Mouse (Mus musculus): Measurements from ENCODE around the gene Acot12. TPM values are rescaled to one million over a fixed set of nuclear protein-coding genes. Genes with fewer than 3 reads are reported as not detected.

Gene Acot12
- polyA plus RNA-seq, 1 experiment from 2014 or later: not detected

GRCm38 (mm10) chr13:91796916-91797315, 55.6 kb downstream of the Acot12 start:
- no peak overlapping the region for H3K9ac ChIP-seq (ENCODE audit: low read length)
- H3K36me3 ChIP-seq (ENCODE audit: control insufficient read depth, insufficient read depth, low read length): peaks cover 76% of the 10 kb centered on the region
- H3K27ac ChIP-seq (ENCODE audit: low read depth, low read length): no peak overlapping the region
- DNase-seq (ENCODE audit: low spot score): no peak
- WGBS: 94% methylated on average over 6 of the region's 6 CpGs
- H3K27me3 ChIP-seq (replicated peaks; ENCODE audit: control insufficient read depth, insufficient read depth, low read length): no peaks in the 10 kb centered on the region
- no peaks in the 10 kb centered on the region for H3K4me1 ChIP-seq (ENCODE audit: control insufficient read depth, insufficient read depth, low read length)
- H3K4me3 ChIP-seq (ENCODE audit: low read depth, low read length): no peak overlapping the region
- no peak overlapping the region for H3K4me2 ChIP-seq (ENCODE audit: low read length)
- ATAC-seq: no peak
- H3K9me3 ChIP-seq (replicated peaks; ENCODE audit: control insufficient read depth, low read length): no peaks in the 10 kb centered on the region

- no peak overlapping the region for H3K4me2 ChIP-seq (ENCODE audit: low read length)
- no peaks in the 10 kb centered on the region for H3K27me3 ChIP-seq (replicated peaks; ENCODE audit: control insufficient read depth, insufficient read depth, low read length)
- peaks cover 76% of the 10 kb centered on the region for H3K36me3 ChIP-seq (ENCODE audit: control insufficient read depth, insufficient read depth, low read length)
- no peak overlapping the region for H3K9ac ChIP-seq (ENCODE audit: low read length)
- DNase-seq (ENCODE audit: low spot score): no peak
- no peak overlapping the region for H3K27ac ChIP-seq (ENCODE audit: low read depth, low read length)
- 92% methylated on average over 10 of the region's 10 CpGs for WGBS
- no peaks in the 10 kb centered on the region for H3K9me3 ChIP-seq (replicated peaks; ENCODE audit: control insufficient read depth, low read length)
- H3K4me3 ChIP-seq (ENCODE audit: low read depth, low read length): no peak overlapping the region
- no peak for ATAC-seq
- no peaks in the 10 kb centered on the region for H3K4me1 ChIP-seq (ENCODE audit: control insufficient read depth, insufficient read depth, low read length)
Measured at GRCm38 (mm10) chr13:91797442-91797841, 56.1 kb downstream of the Acot12 start.

DNA sequence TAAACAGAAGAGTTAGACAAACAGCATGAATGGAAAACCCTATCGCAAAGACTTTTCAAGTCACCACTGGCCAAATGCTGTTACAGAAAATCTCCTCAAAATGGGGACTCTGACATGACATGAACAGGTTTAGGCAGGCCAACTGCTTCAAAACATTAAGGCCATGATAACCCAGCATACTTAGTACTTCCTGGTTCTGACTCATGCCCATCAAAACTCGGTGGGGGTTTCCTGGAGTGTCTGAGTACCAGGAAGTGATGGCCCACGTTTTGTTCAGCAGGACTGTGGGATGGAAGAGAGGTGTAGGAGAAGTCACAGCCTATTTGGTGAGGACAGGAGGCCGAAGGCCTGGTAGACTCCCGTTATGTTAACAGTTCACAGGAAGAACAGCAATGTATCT, 60.4 kb downstream of the Acot12 start:
- WGBS: 93% methylated on average over 5 of the region's 5 CpGs
- DNase-seq (ENCODE audit: low spot score): no peak
- H3K36me3 ChIP-seq (ENCODE audit: control insufficient read depth, insufficient read depth, low read length): peaks cover 67% of the 10 kb centered on the region

DNA sequence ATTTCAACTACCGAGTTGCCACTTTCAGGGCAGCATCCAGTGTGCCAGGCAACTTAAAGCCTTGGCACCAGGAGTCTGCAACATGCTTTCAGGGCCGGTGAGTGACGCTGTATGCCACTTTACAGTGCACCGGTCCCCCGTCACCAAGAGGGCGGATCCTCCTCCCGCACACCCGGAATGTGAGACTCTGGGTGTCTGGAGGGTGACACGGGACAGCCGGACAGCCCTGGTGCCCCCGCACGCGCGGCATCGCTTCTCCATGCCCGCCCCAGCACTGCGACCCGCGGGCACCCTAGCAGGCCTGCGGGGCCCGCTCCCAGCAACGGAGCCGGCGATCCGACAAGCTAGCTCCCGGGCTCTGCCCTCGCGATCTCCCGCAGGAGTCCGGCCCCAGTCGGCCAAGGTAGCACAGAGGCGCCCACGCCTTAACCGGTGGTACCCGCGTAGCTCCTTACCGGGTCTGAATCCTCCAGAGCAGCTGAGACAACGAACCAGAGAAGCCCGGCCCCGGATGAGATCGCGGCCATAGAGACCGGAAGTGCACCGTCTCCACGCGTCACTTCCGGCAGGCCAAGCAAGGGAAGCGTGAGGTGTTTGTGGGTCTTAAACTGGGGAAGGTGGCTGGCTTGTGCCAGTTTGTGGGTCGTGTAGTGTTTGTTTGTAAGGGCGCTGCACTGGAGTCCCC, 66.0 kb downstream of the Acot12 start, which contains the start of gene Zcchc9:
Gene Zcchc9 (minus strand): TSS at position 551 of the 685 bp plus-strand sequence.
- Histone ChIP-seq H3K4me3 (ENCODE audit: low read depth, low read length) (peak within 1 kb of the TSS; percentile 94), H3K27me3 (replicated peaks; ENCODE audit: control insufficient read depth, insufficient read depth, low read length) (no peaks in the 10 kb centered on the region), H3K4me2 (ENCODE audit: low read length) (peak within 1 kb of the TSS; percentile 55), H3K9me3 (replicated peaks; ENCODE audit: control insufficient read depth, low read length) (no peaks in the 10 kb centered on the region), H3K27ac (ENCODE audit: low read depth, low read length) (peak within 1 kb of the TSS; percentile 93), H3K36me3 (ENCODE audit: control insufficient read depth, insufficient read depth, low read length) (peaks cover 17% of the 10 kb centered on the region), H3K4me1 (ENCODE audit: control insufficient read depth, insufficient read depth, low read length) (peaks cover 5% of the 10 kb centered on the region), H3K9ac (ENCODE audit: low read length) (peak within 1 kb of the TSS; percentile 96)
- ATAC-seq: peak; percentile 99
- DNase-seq (ENCODE audit: low spot score): peak; percentile 95
- WGBS: under 1% methylated on average over 49 of the region's 50 CpGs

More for the DNA sequence above, 60.4 kb downstream of the Acot12 start:
- Histone ChIP-seq H3K4me3 (ENCODE audit: low read depth, low read length) (no peak overlapping the region), H3K4me2 (ENCODE audit: low read length) (no peak overlapping the region), H3K4me1 (ENCODE audit: control insufficient read depth, insufficient read depth, low read length) (no peaks in the 10 kb centered on the region), H3K27me3 (replicated peaks; ENCODE audit: control insufficient read depth, insufficient read depth, low read length) (no peaks in the 10 kb centered on the region), H3K9me3 (replicated peaks; ENCODE audit: control insufficient read depth, low read length) (no peaks in the 10 kb centered on the region), H3K9ac (ENCODE audit: low read length) (no peak overlapping the region), H3K27ac (ENCODE audit: low read depth, low read length) (no peak overlapping the region)
- ATAC-seq: no peak

DNA sequence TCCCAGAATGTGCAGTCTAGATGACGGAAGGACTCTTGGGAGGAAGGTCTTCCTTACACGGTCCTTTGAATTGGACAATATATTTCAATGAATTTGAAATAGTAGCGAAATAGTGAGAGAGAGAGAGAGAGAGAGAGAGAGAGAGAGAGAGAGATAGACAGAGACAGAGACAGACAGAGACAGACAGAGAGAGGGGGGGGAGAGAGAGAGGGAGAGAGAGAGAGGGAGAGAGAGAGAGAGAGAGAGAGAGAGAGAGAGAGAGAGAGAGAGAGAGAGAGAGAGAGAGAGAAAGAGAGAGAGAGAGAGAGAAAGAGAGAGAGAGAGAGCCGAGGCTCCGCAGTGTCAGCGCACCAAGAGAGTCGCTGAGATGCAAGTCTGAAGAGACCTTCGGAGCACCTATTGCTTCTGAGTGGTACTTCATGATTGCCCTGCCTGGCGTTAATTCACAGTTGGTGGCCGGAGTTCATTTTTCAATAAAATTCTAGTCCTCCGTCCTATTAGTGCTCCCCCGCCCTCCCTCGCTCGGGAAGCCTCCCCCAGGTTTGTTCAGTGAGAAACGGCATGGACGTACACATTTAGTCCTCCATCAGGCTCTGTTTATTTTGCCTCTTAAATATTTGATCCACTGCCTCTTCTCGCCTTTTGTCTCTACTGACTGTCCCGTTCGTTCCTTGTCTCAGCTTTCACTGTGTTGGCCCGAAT, 66.7 kb downstream of the Acot12 start:
- H3K4me1 ChIP-seq (ENCODE audit: control insufficient read depth, insufficient read depth, low read length): peaks cover 5% of the 10 kb centered on the region
- peak overlapping the region; percentile 55 for H3K4me2 ChIP-seq (ENCODE audit: low read length)
- peak overlapping the region; percentile 94 for H3K4me3 ChIP-seq (ENCODE audit: low read depth, low read length)
- H3K9me3 ChIP-seq (replicated peaks; ENCODE audit: control insufficient read depth, low read length): no peaks in the 10 kb centered on the region
- peak overlapping the region; percentile 93 for H3K27ac ChIP-seq (ENCODE audit: low read depth, low read length)
- ATAC-seq (no peak), DNase-seq (ENCODE audit: low spot score) (peak; percentile 27)
- H3K9ac ChIP-seq (ENCODE audit: low read length): peak overlapping the region; percentile 96
- peaks cover 17% of the 10 kb centered on the region for H3K36me3 ChIP-seq (ENCODE audit: control insufficient read depth, insufficient read depth, low read length)
- 42% methylated on average over 20 of the region's 20 CpGs for whole genome bisulfite sequencing
- H3K27me3 ChIP-seq (replicated peaks; ENCODE audit: control insufficient read depth, insufficient read depth, low read length): no peaks in the 10 kb centered on the region

DNA sequence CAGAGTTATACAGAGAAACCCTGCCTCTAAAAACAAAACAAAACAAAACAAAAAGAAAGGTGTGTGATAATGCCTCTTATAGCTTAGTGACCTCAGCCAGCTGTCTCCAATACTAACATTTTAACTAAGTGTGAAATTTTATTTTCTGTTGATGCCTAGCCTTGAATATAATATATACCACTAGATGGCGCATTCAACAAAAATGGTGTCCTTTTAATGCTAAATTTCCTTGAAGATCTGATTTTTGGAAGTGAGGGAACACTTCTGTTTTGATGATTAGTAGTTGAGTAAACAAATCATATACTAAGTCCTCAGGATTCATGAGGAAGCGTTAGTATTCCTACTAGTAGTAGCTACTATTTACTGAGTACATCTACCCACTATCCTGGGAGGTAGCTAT, 68.2 kb downstream of the Acot12 start:
- no peaks in the 10 kb centered on the region for H3K9me3 ChIP-seq (replicated peaks; ENCODE audit: control insufficient read depth, low read length)
- H3K9ac ChIP-seq (ENCODE audit: low read length): no peak overlapping the region
- WGBS: 43% methylated on average over 2 of the region's 2 CpGs
- H3K4me2 ChIP-seq (ENCODE audit: low read length): no peak overlapping the region
- no peak overlapping the region for H3K27ac ChIP-seq (ENCODE audit: low read depth, low read length)
- no peaks in the 10 kb centered on the region for H3K27me3 ChIP-seq (replicated peaks; ENCODE audit: control insufficient read depth, insufficient read depth, low read length)
- H3K36me3 ChIP-seq (ENCODE audit: control insufficient read depth, insufficient read depth, low read length): peaks cover 14% of the 10 kb centered on the region
- ATAC-seq (no peak), DNase-seq (ENCODE audit: low spot score) (peak; percentile 68)
- peaks cover 5% of the 10 kb centered on the region for H3K4me1 ChIP-seq (ENCODE audit: control insufficient read depth, insufficient read depth, low read length)
- H3K4me3 ChIP-seq (ENCODE audit: low read depth, low read length): no peak overlapping the region

DNA sequence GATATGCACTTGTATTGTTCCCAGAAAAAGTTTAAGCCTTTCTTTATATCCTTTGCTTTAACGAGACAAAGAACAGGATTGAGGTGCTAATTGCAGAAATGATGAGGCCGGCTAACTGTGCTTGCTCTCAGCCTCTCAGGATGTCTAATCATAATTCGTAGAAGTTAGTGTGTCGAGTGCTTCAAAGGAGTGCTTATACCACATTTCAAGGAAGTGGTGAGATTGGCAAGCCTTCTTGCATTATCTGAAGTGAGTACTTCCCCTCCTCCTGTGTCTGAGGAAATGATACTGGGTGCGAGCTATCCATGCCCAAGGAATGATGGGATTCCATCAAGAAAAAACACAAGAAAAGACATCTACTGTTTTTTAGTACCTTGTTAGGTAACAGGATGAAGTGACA, 73.4 kb downstream of the Acot12 start:
- H3K27ac ChIP-seq (ENCODE audit: low read depth, low read length): no peak overlapping the region
- no peaks in the 10 kb centered on the region for H3K27me3 ChIP-seq (replicated peaks; ENCODE audit: control insufficient read depth, insufficient read depth, low read length)
- ATAC-seq: no peak
- 79% methylated on average over 5 of the region's 5 CpGs for WGBS
- no peaks in the 10 kb centered on the region for H3K4me1 ChIP-seq (ENCODE audit: control insufficient read depth, insufficient read depth, low read length)
- H3K9ac ChIP-seq (ENCODE audit: low read length): no peak overlapping the region
- no peak for DNase-seq (ENCODE audit: low spot score)
- H3K4me2 ChIP-seq (ENCODE audit: low read length): no peak overlapping the region
- H3K36me3 ChIP-seq (ENCODE audit: control insufficient read depth, insufficient read depth, low read length): no peaks in the 10 kb centered on the region
- H3K9me3 ChIP-seq (replicated peaks; ENCODE audit: control insufficient read depth, low read length): no peaks in the 10 kb centered on the region
- no peak overlapping the region for H3K4me3 ChIP-seq (ENCODE audit: low read depth, low read length)

DNA sequence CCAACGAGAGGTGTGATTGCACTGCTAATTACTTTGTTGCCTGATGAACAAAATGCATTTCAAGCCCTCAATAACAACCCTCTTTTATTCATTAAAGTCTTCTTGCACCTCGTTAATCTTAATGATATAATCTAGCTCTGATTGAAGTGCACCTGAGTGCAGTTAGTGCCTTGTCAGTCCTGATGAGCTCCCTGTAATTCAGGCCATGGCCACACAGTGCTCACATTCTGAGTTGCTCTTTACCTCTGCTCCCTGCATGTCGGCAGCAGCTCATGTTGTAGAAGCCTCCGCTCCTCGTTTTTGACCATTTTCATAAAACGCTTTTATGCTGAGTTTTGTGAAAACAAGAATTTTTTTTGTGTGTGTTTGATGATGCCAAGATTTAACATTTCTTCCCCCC, 82.4 kb downstream of the Acot12 start:
- Histone ChIP-seq H3K27ac (ENCODE audit: low read depth, low read length) (no peak overlapping the region), H3K4me2 (ENCODE audit: low read length) (no peak overlapping the region), H3K4me3 (ENCODE audit: low read depth, low read length) (no peak overlapping the region), H3K4me1 (ENCODE audit: control insufficient read depth, insufficient read depth, low read length) (no peaks in the 10 kb centered on the region), H3K27me3 (replicated peaks; ENCODE audit: control insufficient read depth, insufficient read depth, low read length) (no peaks in the 10 kb centered on the region), H3K9ac (ENCODE audit: low read length) (no peak overlapping the region), H3K9me3 (replicated peaks; ENCODE audit: control insufficient read depth, low read length) (no peaks in the 10 kb centered on the region), H3K36me3 (ENCODE audit: control insufficient read depth, insufficient read depth, low read length) (no peaks in the 10 kb centered on the region)
- DNase-seq (ENCODE audit: low spot score): peak; percentile 27
- WGBS: 37% methylated on average over 6 of the region's 6 CpGs
- no peak for ATAC-seq
